Mouse (Mus musculus) retina, postnatal 1 day (tissue): Measurements from ENCODE around the gene Rrp7a.

Source experiments
- DNase-seq: peaks from one replicate; pipeline ENCODE4 v3.0.0-alpha.2; 2012

Gene Rrp7a

DNA sequence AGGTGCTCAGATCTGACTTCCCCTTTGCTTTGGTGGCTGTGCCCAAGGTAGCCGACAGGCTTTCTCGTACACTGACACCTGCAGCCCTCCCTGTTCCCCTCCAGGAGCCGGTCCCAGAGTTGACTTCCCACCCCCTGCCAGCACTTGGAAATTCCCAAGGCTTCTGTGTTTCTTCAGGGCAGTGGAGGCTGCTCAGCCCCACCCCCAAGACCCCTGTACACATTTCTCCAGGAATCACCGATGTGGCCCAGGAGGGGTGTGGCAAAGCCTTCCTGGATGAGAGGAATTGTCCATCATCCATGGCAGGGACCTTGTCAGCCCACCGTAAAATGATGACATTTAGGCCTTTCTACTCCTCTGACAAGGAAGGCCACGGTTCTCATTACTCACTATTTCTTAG, 11.3 kb downstream of the Rrp7a start:
- no peak for DNase-seq

DNA sequence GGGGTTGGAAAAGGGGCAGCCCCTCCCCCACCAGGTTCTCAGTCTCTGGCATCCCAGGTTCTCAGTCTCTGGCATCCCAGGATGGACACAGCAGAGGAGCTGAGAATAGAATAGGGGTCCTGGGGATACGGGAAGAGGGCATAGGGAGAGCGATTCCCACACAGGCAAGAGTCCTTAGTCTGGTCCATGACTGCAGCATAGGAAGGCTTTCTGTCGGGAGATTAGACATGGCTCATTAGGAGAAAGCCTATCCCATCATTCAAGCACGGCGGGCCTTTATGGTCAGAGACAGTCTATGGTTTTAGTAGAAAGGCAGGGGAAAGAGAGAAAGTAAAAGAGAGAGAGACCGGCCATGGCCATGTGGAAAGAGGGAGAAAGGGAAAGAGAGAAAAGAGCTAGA, 14.8 kb downstream of the Rrp7a start:
- DNase-seq: no peak

DNA sequence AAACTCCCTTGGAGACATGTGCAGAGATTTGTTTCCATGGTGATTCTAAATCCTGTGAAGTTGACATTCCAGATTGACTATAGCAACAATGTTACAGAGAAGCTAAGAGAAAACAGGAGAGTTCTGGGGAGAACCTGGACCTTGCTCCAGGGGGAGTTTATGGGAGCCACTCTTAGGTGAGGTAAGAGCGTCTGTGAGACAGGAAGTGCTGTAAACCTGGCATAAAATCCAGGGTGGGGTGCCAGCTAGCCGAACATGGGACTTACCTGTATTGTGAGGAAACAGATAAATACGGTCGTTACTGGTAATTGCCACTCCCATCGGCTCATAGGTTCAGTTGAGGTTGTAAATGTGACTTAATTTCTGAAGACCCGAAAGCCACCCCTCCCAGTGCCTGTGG, 16.2 kb downstream of the Rrp7a start:
- no peak for DNase-seq

DNA sequence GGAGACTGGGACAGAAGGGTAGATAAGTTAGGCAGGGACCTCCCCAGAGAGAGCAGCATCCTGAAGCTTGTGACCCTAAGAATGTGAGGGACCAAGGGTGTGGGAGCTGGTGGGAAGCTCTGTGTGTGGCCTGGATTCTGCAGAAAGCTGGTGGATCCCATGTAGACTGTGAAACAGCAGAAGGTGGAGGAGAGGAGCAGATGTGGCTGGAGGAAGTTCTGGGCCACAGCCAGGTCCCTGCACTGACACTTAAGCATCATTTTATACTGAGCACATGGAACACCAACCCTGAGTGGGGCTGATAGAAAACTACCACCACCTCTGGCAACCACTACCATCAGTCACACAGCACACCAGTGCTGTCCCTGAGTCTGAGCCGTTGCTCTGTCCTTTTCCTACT, 19.5 kb downstream of the Rrp7a start:
- DNase-seq: no peak

DNA sequence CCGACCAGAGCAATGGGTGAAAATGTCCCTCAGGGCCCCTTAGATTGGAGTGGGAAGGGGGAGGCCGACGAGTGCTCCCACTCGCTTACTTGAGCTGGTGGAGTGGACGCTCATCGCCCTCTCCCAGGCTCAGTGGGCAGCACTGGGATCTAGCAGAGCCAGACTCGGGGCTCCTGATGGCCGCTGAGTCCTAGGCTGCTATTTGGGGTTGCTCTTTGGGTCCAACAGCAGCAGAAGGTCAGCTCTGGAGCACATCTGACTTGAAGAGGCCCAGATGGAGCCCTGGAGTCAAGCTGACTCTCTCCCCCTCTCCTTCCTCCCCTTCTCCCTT, 22.3 kb downstream of the Rrp7a start:
- DNase-seq: no peak

DNA sequence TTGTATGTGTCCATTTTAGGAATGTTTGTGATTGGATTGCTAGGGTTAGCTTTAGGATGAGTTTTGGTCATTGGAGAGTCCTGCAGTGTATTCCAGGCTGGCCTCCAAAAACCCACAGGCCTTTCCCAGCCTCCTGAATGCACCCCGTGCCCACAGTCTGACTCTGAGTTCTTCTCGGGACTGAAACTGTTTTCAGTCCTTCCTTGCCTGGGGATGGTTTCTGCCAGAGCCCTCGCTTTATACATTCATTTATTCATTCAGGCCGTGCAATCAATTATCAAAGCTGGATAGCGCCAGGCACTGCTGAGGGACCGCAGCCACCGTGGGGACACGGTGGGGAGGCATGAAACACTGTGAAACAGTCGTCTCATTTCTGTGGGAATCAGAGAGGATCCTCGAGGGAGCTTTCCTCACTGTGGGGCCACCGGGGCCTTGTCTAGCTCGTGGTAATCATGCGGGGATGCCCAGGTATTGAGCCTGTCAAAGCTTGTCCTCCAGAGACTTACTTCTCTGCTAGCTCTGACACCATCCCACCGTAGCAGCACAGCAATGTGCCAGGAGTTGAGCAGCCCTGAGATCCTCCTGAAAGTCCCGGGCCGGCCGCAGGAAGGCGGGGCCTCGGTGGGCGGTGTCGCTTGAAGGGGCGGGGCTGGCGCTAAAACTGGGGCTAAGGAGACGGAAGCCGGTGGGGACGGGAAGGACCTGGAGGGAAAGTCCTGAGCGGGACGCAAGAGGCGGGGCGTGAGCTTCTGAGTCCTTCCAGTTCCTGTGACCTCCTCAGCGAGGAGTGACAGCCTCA, 22.9 kb downstream of the Rrp7a start:
- peak; percentile 91 for DNase-seq

DNA sequence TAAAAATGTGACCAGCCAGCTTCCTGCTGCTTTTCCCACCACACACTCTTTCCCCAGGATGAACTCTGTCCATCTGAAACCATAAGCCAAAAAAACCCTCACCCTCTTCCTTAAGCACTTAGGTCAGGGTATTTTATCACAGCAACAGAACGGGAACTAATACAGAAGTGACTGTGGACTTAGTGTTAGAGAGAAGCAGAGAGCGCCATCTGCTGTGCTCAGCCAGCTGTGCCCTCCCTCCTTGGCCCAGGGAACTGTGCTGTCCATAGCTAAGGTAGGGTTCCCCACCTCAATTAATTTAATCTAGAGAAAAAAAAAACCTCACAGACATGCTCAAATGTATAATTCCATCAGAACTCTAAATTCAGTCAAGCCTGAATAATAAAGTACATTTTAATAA, 26.7 kb downstream of the Rrp7a start:
- DNase-seq: peak; percentile 21

DNA sequence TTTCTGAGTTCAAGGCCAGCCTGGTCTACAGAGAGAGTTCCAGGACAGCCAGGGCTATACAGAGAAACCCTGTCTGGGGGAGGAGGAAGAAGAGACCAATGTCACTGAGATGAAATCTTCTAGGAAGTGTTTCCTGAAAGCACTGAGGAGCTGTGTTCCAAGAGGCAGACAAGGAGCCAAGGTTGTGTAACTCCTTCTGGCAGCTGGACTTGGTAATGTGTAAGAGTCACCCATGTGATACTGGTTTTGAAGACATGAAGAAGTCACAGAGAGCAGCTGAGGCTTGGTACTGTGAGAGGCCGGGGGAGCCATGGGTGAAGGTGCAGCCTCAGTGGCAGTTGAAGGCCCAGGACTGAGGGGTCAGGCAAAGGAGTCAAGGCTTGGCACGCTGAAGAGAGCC, 28.9 kb downstream of the Rrp7a start:
- DNase-seq: no peak

DNA sequence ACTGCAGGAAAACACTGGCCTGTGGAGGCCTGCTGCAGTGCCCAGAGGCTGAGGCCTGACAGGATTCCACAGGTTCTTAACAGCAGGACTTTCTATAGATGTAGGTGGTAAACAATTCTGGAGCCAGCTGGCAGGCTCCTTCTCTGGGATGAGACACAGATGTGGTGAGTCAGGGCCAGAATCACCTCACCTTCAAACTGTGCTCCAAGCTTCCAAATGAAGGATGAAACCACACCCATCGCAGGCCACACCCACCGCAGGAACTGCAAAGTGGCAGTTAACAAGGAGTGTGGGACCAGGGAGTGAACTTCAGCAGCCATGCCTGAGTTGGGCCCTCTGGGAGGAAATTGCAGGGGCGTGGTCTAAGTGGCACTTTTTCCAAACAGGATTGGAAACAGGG, 31.7 kb downstream of the Rrp7a start:
- no peak for DNase-seq

DNA sequence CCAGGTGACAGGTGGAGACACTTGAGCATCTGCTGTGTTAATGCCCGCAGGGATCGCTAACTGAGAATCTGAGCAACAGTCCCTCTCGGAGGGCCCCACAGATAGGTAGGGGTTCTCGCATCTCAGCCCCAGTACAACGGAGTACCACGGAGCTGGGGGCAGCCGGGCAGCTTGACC, 33.3 kb downstream of the Rrp7a start, which contains the start of gene Serhl:
Serhl (plus strand) TSS at position 78 of the 177 bp plus-strand sequence.
- no peak for DNase-seq

DNA sequence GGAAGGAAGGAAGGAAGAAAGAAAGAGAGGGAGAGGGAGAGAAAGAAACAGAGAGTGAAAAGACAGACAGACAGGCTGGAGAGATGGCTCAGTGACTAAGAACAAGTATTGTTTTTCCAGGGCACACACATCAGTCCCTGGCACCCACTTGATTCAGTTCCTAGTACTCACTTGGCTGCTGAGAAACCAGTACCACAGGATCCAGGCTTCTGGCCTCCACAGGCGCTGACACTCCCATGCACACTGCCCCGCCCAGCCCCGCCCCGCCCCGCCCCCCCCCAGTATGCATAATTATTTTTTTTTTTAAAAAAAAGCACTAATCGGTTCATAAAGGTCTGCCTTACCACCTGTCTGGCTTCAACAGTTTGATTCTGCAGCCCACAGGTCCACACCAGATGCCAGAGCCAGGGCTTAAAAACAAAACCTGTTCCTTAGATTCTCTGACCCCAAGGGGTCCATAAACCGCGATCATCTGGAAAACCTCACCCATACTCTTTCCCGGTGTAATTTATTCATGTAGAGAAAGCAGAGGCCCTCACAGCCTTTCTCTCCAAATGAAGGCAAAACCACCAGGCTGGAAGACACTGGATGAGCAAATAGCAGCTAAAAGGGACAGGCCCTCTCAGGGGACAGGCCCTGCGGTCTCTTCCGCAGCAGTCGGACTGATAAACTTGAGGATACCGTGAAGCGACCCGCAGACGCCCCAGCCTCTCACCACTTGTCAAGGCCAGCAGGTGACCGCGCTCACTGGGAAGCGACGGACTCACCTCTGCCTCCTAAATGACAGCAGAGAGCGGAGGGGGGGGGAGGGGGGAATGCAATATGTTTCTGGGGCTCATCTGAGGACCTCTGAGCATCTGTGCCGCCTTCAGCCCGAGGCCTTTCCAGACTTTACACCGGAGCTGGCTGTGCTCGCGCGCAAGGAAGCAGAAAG, 33.8 kb downstream of the Rrp7a start:
- peak; percentile 54 for DNase-seq

DNA sequence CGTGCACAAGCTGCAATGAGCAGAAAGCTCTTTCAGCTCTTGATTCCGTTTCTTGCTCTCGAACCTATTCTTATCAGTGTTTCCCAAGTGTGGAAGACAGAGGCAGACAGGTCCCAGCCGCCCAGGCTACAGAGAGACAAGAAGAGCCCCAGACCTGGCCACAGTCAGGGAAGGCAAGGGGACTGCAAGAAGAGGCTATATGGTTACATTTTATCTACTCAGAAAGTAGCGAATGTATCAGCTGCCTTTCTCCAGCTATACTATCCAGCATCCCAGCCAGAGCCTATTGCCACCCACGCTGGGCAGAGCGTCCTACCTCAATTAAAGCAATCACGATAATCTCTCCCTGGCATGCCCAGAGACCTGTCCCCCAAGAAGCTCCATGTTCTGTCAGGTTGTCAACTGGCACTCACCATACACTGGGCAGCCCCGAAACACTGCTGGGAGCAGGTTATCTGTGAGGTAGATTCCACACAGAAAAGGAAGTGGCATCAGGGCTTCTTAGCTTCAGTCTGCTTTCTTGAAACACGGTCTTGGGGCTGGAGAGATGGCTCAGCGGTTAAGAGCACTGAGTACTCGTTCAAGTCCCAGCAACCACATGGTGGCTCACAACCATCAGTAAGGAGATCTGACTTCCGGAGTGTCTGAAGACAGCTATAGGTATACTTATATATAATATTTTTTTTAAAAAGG, 35.8 kb downstream of the Rrp7a start:
- DNase-seq: no peak

DNA sequence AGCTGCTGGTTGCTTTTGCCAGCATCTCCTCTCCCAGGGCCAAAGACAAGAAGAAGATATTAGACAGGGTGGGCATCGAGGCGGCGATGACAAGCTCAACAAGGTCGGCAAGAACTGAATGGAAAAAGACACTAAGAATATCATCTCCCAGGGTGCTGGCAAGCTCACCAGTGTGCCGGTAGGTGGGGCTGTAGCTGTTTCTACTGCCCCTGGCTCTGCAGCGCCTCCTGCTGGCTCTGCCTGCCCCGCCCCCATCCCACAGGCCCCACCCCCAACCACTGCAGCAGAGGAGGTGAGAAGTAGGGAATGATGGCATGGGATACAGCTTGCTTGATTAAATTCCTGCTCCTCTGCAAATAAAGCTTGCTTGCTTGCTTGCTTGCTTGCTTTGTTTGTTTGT, 36.7 kb downstream of the Rrp7a start:
- DNase-seq: peak; percentile 34

DNA sequence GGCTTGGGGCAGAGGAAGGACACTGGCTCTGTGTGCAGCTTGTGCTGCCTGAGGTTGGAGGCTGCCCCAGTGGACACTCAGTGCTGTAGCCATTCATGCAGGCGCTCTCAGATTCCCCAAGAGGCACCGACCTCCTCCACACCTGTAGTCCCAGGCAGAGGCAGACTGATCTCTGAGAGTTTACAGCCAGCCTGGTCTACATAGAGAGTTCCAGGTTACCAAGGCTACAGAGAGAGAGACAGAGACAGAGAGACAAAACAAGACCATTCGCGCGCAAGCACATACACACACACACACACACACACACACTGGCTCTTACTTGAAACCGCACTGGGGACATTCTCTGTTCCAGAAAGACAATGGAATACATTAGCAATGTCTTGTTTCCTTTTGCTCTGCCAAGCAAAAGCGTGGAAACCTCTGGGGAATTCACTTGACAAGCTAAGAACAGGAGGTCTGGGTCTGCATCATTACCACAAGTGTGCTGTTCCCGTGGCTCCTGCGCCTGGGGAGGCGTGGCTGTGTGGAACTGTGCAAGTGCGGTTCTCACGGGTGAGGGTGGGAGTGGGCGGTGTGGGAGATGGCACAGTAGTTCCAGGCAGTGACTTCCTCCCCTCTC, 38.5 kb downstream of the Rrp7a start:
- peak; percentile 51 for DNase-seq

DNA sequence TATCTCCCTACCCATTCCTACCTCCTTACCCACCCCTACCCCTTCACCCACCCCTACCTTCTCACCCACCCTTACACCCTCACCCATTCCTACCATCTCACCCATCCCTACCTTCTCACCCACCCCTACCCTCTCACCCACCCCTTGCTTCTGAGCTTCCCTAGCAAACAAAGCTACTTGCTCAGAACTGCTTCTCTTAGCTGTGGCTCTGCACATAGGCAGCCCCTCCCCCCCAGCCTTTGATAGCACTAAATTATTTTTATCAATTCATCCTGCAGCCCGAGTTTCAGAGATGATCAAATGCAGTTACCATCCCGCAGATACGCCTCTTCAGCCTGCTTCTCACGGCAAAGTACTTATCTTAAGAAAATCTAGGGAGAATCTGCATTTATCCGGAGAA, 39.1 kb downstream of the Rrp7a start:
- no peak for DNase-seq

DNA sequence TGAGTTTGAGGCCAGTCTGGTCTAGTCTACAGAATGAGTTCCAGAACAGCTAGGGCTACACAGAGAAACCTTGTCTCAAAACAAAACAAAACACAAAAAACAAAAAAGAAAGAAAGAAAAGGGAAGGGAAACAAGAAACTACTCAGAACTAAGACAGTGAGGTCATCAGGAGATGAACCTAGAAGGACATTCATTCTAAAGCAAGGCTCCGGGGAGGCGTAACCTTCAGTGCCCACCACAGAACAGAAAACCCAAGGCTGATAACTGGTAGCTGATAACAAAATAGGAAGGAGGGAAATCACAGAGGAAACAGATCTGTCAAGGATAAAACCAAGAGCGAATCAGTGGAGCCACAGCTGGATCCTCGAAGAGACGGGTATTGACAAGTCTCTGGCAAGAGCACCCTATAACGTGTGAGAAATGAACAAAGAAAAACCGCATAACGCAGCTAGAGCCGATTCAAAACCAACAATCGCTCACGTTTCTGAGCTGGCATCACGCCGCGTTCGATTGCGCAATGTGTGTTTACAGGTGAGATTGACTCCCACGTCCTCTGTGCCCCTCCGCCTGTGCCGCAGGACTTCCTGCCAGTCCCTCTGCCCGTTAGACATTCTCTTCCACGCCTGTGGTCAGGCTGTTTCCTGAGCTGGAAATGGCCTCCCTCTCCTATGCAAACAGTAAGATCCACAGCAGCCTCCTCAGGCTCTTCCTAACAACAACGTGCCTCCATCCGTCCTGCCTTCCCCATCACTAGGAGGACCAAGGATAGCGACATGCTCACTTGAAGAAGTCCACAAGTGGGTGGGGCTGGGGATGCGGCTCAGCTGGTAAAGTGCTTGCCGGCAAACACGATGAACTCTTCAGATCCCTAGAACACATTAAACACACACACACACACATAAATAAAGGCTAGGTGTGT, 46.7 kb downstream of the Rrp7a start:
- no peak for DNase-seq

DNA sequence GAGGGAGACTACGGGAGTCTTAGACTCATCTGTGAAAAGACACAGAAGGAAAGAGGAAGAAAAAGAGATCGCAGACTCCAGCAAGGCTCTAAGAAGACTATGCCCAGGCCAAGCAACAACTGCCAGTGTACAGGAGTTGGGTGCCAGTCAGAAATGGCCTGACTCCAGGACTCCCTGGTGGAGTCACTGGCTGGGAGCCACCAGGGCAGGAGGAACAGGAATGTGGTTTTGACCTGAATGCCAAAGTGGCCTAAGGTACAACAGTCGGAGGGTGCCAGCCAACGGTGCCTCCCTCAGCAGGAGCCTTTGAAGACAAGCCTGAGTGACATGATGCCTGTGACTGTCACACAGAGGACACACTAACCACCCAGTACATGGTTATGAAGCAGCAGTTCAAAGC, 48.4 kb downstream of the Rrp7a start:
- no peak for DNase-seq

DNA sequence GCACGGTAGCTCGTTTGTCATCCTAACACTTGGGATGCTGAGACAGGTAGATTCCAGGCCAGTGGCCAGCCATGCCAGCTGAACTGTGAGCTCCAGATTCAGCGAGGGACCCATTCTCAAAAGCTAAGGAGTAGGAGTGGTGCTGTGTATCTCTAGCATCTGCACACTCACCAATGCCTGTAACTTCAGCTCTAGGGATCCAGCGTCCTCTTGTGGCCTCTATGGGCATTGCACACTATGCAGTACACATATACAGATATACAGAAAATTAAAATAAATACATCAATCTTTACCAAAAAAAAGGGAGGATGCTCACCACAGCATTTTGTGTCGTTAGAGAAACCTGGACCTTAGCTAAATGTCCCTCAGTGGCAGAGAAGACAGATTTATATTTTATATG, 50.8 kb downstream of the Rrp7a start:
- no peak for DNase-seq

DNA sequence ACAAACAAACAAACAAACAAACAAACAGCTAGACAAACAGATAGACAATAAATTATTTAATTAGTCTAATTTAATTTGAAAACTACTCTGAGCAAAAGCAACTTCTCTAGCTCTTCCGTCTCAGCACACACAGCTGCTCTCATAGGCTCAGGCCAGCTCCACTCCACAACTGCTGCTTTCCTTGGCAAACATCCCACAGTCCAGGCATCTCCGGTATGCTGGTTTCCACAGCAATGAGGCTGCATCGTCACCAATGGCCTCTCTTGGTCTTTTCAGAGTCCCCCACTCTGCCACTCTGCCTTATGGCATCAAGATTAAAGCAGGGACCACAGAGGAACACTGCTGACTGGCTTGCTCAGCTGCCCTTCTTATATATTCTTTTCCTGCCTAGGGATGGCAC, 51.7 kb downstream of the Rrp7a start:
- DNase-seq: no peak

DNA sequence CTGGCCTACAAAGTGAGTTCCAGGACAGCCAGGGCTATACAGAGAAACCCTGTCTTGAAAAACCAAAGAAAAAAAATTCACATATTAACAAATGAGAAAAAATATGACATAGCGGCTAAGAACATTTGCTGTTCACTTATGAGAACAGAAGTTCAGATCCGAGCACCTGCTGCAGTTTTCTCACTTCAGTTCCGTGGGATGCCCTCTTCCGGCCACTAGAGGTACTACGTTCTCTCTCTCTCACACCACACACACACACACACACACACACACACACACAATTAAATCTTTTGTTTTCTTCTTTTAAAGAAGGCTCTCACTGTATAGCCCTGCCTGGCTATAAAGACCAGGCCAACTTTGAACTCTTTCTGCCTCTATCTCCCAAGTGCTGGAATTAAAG, 54.3 kb downstream of the Rrp7a start:
- DNase-seq: no peak

DNA sequence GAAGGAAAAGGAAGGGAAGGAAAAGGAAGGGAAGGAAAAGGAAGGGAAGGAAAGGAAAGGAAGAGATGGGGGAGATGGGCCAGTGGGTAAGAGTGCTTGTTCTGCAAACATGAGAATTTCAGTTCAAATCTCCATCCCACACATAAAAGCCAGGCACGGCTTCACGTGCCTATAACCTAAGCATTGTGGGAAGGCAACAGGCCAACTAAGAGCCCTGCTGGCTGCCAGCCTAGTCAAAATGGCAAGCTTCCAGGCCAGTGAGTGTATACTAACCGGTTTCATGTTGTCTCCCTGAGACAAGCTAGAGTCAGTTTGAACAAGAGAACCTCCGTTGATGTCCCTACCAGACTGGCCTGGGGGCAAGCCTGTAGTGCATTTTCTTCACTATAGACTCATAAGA, 57.1 kb downstream of the Rrp7a start:
- DNase-seq: no peak
